Mouse (Mus musculus) ES-E14 (cell line): ENCODE results near the gene Igf2bp3. TPM values are rescaled to one million over a fixed set of nuclear protein-coding genes. Genes with fewer than 3 reads are reported as not detected.

Source experiments
- DNase-seq: peaks from one replicate; pipeline ENCODE4 v3.0.0-alpha.2; 2013; ENCODE audit warnings: low read depth, low spot score
- H3K27ac ChIP-seq: 2 replicates; pipeline ENCODE4 v1.5.1; 2012; ENCODE audit warnings: low read depth, mild to moderate bottlenecking, low read length, moderate library complexity, mixed read lengths; ENCODE audit not compliant: poor library complexity, insufficient read depth, severe bottlenecking
- H3K36me3 ChIP-seq: 2 replicates; pipeline ENCODE4 v1.6.1; 2012; ENCODE audit warnings: mild to moderate bottlenecking, low read length, moderate library complexity, mixed read lengths; ENCODE audit not compliant: control insufficient read depth, poor library complexity, insufficient read depth, severe bottlenecking
- H3K4me1 ChIP-seq, 2 experiments: fragments of 150-350 bp in 1 of 2; sonication (generic) in 1 of 2; 2 replicates each; pipeline ENCODE4 v1.6.1; 2012; ENCODE audit warnings: low read length in 2 of 2, mild to moderate bottlenecking in 1 of 2, mixed read lengths in 1 of 2; ENCODE audit not compliant: control insufficient read depth in 2 of 2, insufficient read depth in 2 of 2, poor library complexity in 1 of 2
- H3K4me3 ChIP-seq, 2 experiments: fragments of 150-350 bp in 1 of 2; sonication (generic) in 1 of 2; 2 replicates each; pipeline ENCODE4 v1.5.1; 2012; ENCODE audit warnings: low read length in 2 of 2, low read depth in 1 of 2, mild to moderate bottlenecking in 1 of 2, mixed read lengths in 1 of 2; ENCODE audit not compliant: insufficient read depth in 1 of 2, poor library complexity in 1 of 2, severe bottlenecking in 1 of 2
- H3K9ac ChIP-seq: 2 replicates; pipeline ENCODE4 v1.6.1; 2012; ENCODE audit warnings: low read depth, mild to moderate bottlenecking, low read length, mixed read lengths; ENCODE audit not compliant: poor library complexity, insufficient read depth, severe bottlenecking
- H3K9me3 ChIP-seq: fragments of 150-350 bp; sonication (generic); 2 replicates; pipeline ENCODE4 v1.6.1; 2012; ENCODE audit warnings: low read depth, mild to moderate bottlenecking, low read length; ENCODE audit not compliant: control insufficient read depth, insufficient read depth
- CHD2 ChIP-seq: IDR thresholded peaks from 2 replicates; pipeline ENCODE4 v1.6.1; 2014; ENCODE audit warnings: mild to moderate bottlenecking, low read depth, low read length, inconsistent platforms
- HCFC1 ChIP-seq: IDR thresholded peaks from 2 replicates; pipeline ENCODE4 v1.6.1; 2012; ENCODE audit warnings: low read length, inconsistent platforms, borderline replicate concordance; ENCODE audit not compliant: insufficient read depth
- MAFK ChIP-seq: IDR thresholded peaks from 2 replicates; pipeline ENCODE4 v1.6.1; 2014; ENCODE audit warnings: mild to moderate bottlenecking, low read depth, low read length, inconsistent platforms; ENCODE audit not compliant: insufficient read depth
- ZC3H11A ChIP-seq: IDR thresholded peaks from 2 replicates; pipeline ENCODE4 v1.6.1; 2012; ENCODE audit warnings: low read depth, mild to moderate bottlenecking, inconsistent platforms, low read length, borderline replicate concordance
- ZNF384 ChIP-seq: IDR thresholded peaks from 2 replicates; pipeline ENCODE4 v1.6.1; 2012; ENCODE audit warnings: low read depth, low read length, inconsistent platforms
- in situ Hi-C, 2 experiments: fragments of 600-800 bp; cut with MboI; formaldehyde crosslinking; loops; one replicate each; pipeline ENCODE4 v1.15.1; 2025; ENCODE audit warnings: low sequenced_read_pairs in 2 of 2, inconsistent platforms in 1 of 2; ENCODE audit not compliant: unreplicated experiment in 2 of 2
- total RNA-seq: library from RNA; depleted of rRNA; stranded (reverse); fragments of 300-350 nt; gene quantifications from 2 replicates; pipeline ENCODE4 v1.2.3, GENCODE M21; 2012

Gene Igf2bp3
- total RNA-seq, 1 experiment, result 32.8 TPM

GRCm38 (mm10) chr6:49097596-49098110 is 117.1 kb downstream of the Igf2bp3 start:
- H3K36me3 ChIP-seq, result peaks cover 14% of the 10 kb centered on the region; the same call in 1 of the 2 replicates
- peaks cover 18 to 19% of the 10 kb centered on the region in 2 experiments for H3K4me1 ChIP-seq
- H3K4me3 ChIP-seq, result no peak overlapping the region
- no peak for DNase-seq
- H3K27ac ChIP-seq, result no peak overlapping the region
- no peaks in the 10 kb centered on the region for H3K9me3 ChIP-seq
- H3K9ac ChIP-seq, result no peak overlapping the region
- in situ Hi-C loops, result no loop called here
- TF ChIP-seq CHD2 (no peak), HCFC1 (no peak), ZC3H11A (no peak), ZNF384 (no peak), MAFK (no peak)

- DNase-seq, result no peak
- in situ Hi-C loops, result no loop called here
- Histone ChIP-seq H3K9me3 (no peaks in the 10 kb centered on the region), H3K9ac (no peak overlapping the region), H3K4me3 (no peak overlapping the region), H3K4me1 (peaks cover 18 to 19% of the 10 kb centered on the region in 2 experiments), H3K36me3 (peaks cover 16% of the 10 kb centered on the region; the same call in 1 of the 2 replicates), H3K27ac (no peak overlapping the region)
- TF ChIP-seq CHD2, result no peak
- no peak for TF ChIP-seq HCFC1
- TF ChIP-seq MAFK, result no peak
- TF ChIP-seq ZC3H11A, result no peak
- TF ChIP-seq ZNF384, result no peak
Measured at GRCm38 (mm10) chr6:49096933-49097461, 117.8 kb downstream of the Igf2bp3 start.

- DNase-seq, result no peak
- Histone ChIP-seq H3K4me1 (peaks cover 18 to 19% of the 10 kb centered on the region in 2 experiments), H3K36me3 (peaks cover 16% of the 10 kb centered on the region; the same call in 1 of the 2 replicates), H3K4me3 (no peak overlapping the region), H3K27ac (no peak overlapping the region), H3K9me3 (no peaks in the 10 kb centered on the region), H3K9ac (no peak overlapping the region)
- TF ChIP-seq MAFK, result no peak
- no peak for TF ChIP-seq CHD2
- TF ChIP-seq HCFC1, result no peak
- TF ChIP-seq ZNF384, result no peak
- TF ChIP-seq ZC3H11A, result no peak
- in situ Hi-C loops, result no loop called here
Measured at GRCm38 (mm10) chr6:49096421-49096820, 118.3 kb downstream of the Igf2bp3 start.

- Histone ChIP-seq H3K4me1 (peaks cover 16 to 18% of the 10 kb centered on the region in 2 experiments), H3K9me3 (no peaks in the 10 kb centered on the region), H3K27ac (no peak overlapping the region), H3K4me3 (no peak overlapping the region), H3K9ac (no peak overlapping the region), H3K36me3 (peaks cover 22% of the 10 kb centered on the region; the same call in 1 of the 2 replicates)
- in situ Hi-C loops, result no loop called here
- DNase-seq, result no peak
- TF ChIP-seq ZC3H11A, result no peak
- no peak for TF ChIP-seq ZNF384
- TF ChIP-seq HCFC1, result no peak
- no peak for TF ChIP-seq MAFK
- TF ChIP-seq CHD2, result no peak
Measured at GRCm38 (mm10) chr6:49094968-49095367, 119.8 kb downstream of the Igf2bp3 start.

GRCm38 (mm10) chr6:49083008-49083407 is 131.7 kb downstream of the Igf2bp3 start:
- Histone ChIP-seq H3K9me3 (no peaks in the 10 kb centered on the region), H3K4me3 (no peak overlapping the region), H3K27ac (no peak overlapping the region), H3K9ac (no peak overlapping the region), H3K4me1 (0 out of 4 replicates have a peak, but pooled peaks cover 0 to 3% of the 10 kb centered on the region in 2 experiments), H3K36me3 (peaks cover 26% of the 10 kb centered on the region)
- no peak for TF ChIP-seq ZNF384
- no peak for TF ChIP-seq MAFK
- no peak for TF ChIP-seq CHD2
- TF ChIP-seq HCFC1, result no peak
- no peak for DNase-seq
- in situ Hi-C loops, result no loop called here
